Mouse (Mus musculus) liver, embryonic 13.5 days (tissue): Measurements from ENCODE around the gene Pfkp. TPM values are rescaled to one million over a fixed set of nuclear protein-coding genes. Genes with fewer than 3 reads are reported as not detected.
A peak's percentile ranks its signal among the peaks of the same experiment; 100 is the strongest.

Experiments used
- ATAC-seq: fragments of 200-750 bp; cut with Nextera tagmentation; 2 replicates; pipeline ENCODE4 v1.8.0; 2017; ENCODE audit warnings: low read depth, mild to moderate bottlenecking, moderate number of reproducible peaks, moderate library complexity
- DNase-seq: peaks from one replicate; pipeline ENCODE4 v3.0.0; 2022
- H3K27ac ChIP-seq: fragments of 300-500 bp; sonication (generic); 2 replicates; pipeline ENCODE4 v1.5.1; 2015; ENCODE audit warnings: moderate library complexity, mild to moderate bottlenecking, inconsistent platforms
- H3K27me3 ChIP-seq: fragments of 300-500 bp; sonication (generic); 2 replicates; pipeline ENCODE4 v1.6.1; 2015; ENCODE audit warnings: mild to moderate bottlenecking, inconsistent platforms
- H3K36me3 ChIP-seq: fragments of 300-500 bp; sonication (generic); 2 replicates; pipeline ENCODE4 v1.6.1; 2015; ENCODE audit warnings: mild to moderate bottlenecking, inconsistent platforms
- H3K4me1 ChIP-seq: fragments of 300-500 bp; sonication (generic); replicated peaks from 2 replicates; pipeline ENCODE4 v1.6.1; 2015; ENCODE audit warnings: inconsistent platforms
- H3K4me2 ChIP-seq: fragments of 300-500 bp; sonication (generic); 2 replicates; pipeline ENCODE4 v1.6.1; 2015; ENCODE audit warnings: inconsistent platforms, mild to moderate bottlenecking, moderate library complexity
- H3K4me3 ChIP-seq: fragments of 300-500 bp; sonication (generic); replicated peaks from 2 replicates; pipeline ENCODE4 v1.5.1; 2015; ENCODE audit warnings: mild to moderate bottlenecking, inconsistent platforms
- H3K9ac ChIP-seq: fragments of 300-500 bp; sonication (generic); 2 replicates; pipeline ENCODE4 v1.6.1; 2015; ENCODE audit warnings: mild to moderate bottlenecking, inconsistent platforms
- H3K9me3 ChIP-seq: fragments of 300-500 bp; sonication (generic); replicated peaks from 2 replicates; pipeline ENCODE4 v1.6.1; 2016; ENCODE audit warnings: inconsistent platforms
- WGBS: fragments of 180-500 bp; shearing (Covaris S2); methylation state at CpG from one replicate; pipeline ENCODE4 v1.1.7; 2015; ENCODE audit not compliant: insufficient replicate concordance; 5-methylcytosine and 5-hydroxymethylcytosine counted together
- polyA plus RNA-seq: library from polyadenylated mRNA; unstranded; fragments of >200 nt; fragmentation: Nextera tagmentation; extraction: Ambion mirVana; gene quantifications from 2 replicates; pipeline ENCODE4 v1.2.1, GENCODE M21; 2015

Gene Pfkp
- polyA plus RNA-seq, 1 experiment from 2014 or later, result 6.2 TPM

DNA sequence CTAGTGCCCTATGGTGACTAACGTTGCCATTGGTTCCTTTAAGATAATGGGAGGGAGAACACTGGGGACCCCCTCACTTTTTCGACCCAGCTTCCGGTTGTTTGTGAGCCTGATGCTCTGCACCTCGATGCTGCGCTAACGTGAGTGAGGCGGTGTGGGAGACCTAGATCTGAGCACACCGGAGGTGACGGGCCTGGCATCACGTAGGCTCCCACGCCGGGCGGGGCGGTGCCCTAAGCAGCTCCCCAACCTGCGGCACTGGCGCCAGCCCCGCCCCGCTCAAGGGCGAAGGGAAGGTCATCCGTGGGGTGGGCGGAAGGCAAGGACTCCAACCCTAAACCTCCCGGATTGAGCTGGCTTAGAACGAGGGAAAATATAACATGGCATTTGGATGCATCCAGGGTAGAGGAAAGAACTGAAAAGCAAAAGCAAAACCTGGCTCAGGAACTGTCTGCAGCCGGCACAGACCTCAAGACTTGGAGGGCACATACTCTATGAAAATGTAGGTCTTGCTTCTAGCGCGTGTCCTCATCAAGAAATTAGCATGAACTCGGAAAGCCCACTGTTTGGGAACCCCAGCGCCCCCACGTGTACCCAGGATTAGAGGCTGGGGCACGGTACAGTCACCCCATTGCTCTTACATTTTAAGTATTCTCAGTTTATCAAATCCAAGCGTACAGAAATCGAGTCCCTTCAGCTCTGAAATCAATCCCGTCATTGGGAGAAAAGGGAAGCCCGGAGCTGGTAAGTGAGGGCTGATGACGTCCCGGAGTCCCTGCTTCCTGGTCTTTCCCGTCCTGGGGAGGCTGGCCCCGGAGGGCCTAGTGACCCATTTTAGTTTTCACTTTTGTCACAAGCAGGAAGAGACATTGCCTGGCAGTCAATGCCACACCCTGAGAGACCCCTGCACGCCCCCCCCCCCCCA is 1.2 kb downstream of the Pfkp start:
- Histone ChIP-seq H3K27ac (no peak overlapping the region), H3K4me3 (peak overlapping the region; percentile 67), H3K4me1 (peaks cover 28% of the 10 kb centered on the region), H3K36me3 (no peaks in the 10 kb centered on the region), H3K4me2 (peak overlapping the region; percentile 98), H3K9ac (peak overlapping the region; percentile 70), H3K27me3 (no peaks in the 10 kb centered on the region), H3K9me3 (no peaks in the 10 kb centered on the region)
- ATAC-seq, result peak; percentile 67
- DNase-seq, result peak; percentile 64
- under 1% methylated on average over 39 of the region's 39 CpGs for WGBS

DNA sequence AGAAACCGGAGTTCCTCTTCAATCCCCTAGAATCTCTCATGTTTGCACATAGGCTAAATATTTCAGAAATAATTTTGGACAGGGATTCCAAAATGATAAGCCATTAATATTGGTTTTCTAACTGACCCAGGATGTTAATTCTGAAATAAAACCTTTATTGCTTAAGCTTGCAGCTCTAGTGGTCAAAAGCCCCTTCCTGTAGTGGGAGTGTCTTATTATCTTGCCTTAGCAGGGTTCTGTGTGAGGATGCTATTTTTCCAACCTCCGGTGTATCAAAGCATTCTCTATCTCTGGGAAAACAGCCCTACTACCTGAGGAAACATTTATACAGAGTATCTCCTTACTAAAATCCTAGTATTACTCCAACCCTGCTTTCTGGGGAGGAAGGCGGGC is 1.9 kb downstream of the Pfkp start:
- 0 out of 2 replicates have a peak overlapping the region, but pooled peaks have one; percentile 70 for H3K9ac ChIP-seq
- peak overlapping the region; percentile 67 for H3K4me3 ChIP-seq
- no peaks in the 10 kb centered on the region for H3K9me3 ChIP-seq
- H3K27ac ChIP-seq, result no peak overlapping the region
- H3K4me2 ChIP-seq, result peak overlapping the region; percentile 98
- peaks cover 28% of the 10 kb centered on the region for H3K4me1 ChIP-seq
- no peaks in the 10 kb centered on the region for H3K36me3 ChIP-seq
- no peaks in the 10 kb centered on the region for H3K27me3 ChIP-seq
- 30% methylated on average over 3 of the region's 3 CpGs for WGBS
- no peak for DNase-seq
- no peak for ATAC-seq

- ATAC-seq (no peak), DNase-seq (no peak)
- no peaks in the 10 kb centered on the region for H3K27me3 ChIP-seq
- no peak overlapping the region for H3K4me2 ChIP-seq
- no peaks in the 10 kb centered on the region for H3K36me3 ChIP-seq
- no peaks in the 10 kb centered on the region for H3K9me3 ChIP-seq
- H3K27ac ChIP-seq, result no peak overlapping the region
- H3K9ac ChIP-seq, result no peak overlapping the region
- WGBS, result 56% methylated on average over 2 of the region's 2 CpGs
- H3K4me3 ChIP-seq, result no peak overlapping the region
- peaks cover 28% of the 10 kb centered on the region for H3K4me1 ChIP-seq
Observed at GRCm38 (mm10) chr13:6646266-6646665, 2.3 kb downstream of the Pfkp start.

- no peak for DNase-seq
Observed at GRCm38 (mm10) chr13:6643968-6644367, 4.6 kb downstream of the Pfkp start.

DNA sequence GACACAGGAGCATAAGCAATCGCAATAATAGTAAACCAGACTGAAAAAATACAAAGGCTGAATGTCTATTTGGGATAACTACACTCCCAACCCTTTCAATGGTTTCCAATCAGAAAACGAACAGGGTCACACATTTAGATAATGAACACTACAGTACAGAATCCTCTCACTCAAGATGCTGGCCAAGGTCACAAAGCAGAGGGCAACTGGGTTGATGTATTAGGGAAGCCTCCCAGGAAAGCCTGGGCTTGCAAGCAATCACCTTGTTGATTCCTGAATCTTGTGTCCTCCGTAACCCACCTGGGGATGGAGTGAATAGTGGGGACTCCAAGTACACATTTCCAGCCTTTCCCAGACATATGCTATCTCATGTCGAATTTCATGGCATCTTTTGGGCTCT is 5.6 kb downstream of the Pfkp start:
- H3K36me3 ChIP-seq, result no peaks in the 10 kb centered on the region
- DNase-seq (no peak), ATAC-seq (no peak)
- H3K4me3 ChIP-seq, result no peak overlapping the region
- H3K9me3 ChIP-seq, result no peaks in the 10 kb centered on the region
- peaks cover 16% of the 10 kb centered on the region for H3K4me1 ChIP-seq
- 67% methylated on average over 4 of the region's 4 CpGs for WGBS
- no peak overlapping the region for H3K9ac ChIP-seq
- H3K4me2 ChIP-seq, result no peak overlapping the region
- H3K27ac ChIP-seq, result no peak overlapping the region
- no peaks in the 10 kb centered on the region for H3K27me3 ChIP-seq

More at GRCm38 (mm10) chr13:6643968-6644367, 4.6 kb downstream of the Pfkp start:
- H3K9ac ChIP-seq, result no peak overlapping the region
- H3K9me3 ChIP-seq, result no peaks in the 10 kb centered on the region
- 43% methylated on average over 5 of the region's 5 CpGs for WGBS
- H3K27me3 ChIP-seq, result no peaks in the 10 kb centered on the region
- no peak overlapping the region for H3K27ac ChIP-seq
- no peak overlapping the region for H3K4me3 ChIP-seq
- H3K4me1 ChIP-seq, result peaks cover 25% of the 10 kb centered on the region
- no peak for ATAC-seq
- H3K36me3 ChIP-seq, result no peaks in the 10 kb centered on the region
- no peak overlapping the region for H3K4me2 ChIP-seq

- no peak overlapping the region for H3K27ac ChIP-seq
- DNase-seq, result no peak
- H3K36me3 ChIP-seq, result no peaks in the 10 kb centered on the region
- H3K4me1 ChIP-seq, result peaks cover 10% of the 10 kb centered on the region
- H3K4me2 ChIP-seq, result no peak overlapping the region
- no peaks in the 10 kb centered on the region for H3K27me3 ChIP-seq
- H3K4me3 ChIP-seq, result no peak overlapping the region
- H3K9me3 ChIP-seq, result no peaks in the 10 kb centered on the region
- whole genome bisulfite sequencing, result 34% methylated on average over 5 of the region's 5 CpGs
- ATAC-seq, result no peak
- H3K9ac ChIP-seq, result no peak overlapping the region
Observed at GRCm38 (mm10) chr13:6642453-6642852, 6.1 kb downstream of the Pfkp start.

DNA sequence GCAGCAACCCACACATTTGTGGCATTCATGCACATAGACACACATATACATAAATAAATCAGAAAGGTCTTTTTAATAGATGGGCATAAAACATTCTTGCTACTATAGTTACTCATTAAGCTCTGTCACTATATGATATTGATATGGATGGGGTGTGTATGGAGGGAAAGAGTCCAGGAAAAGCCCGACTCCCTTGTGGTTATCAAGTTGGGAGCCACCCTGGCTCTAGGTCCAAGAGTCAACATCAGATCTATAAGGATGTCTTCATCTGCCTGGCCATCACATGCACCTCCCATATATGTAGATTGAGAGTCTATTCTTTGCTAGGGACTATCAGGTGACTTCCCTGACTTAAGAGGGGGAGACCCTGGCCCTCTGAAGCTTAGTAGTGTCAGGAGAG is 7.1 kb downstream of the Pfkp start:
- ATAC-seq, result no peak
- WGBS, result 46% methylated on average over 1 of the region's 1 CpGs
- Histone ChIP-seq H3K4me2 (no peak overlapping the region), H3K27ac (no peak overlapping the region), H3K9me3 (no peaks in the 10 kb centered on the region), H3K27me3 (no peaks in the 10 kb centered on the region), H3K9ac (no peak overlapping the region), H3K4me1 (peaks cover 9% of the 10 kb centered on the region; the same call in 1 of the 2 replicates), H3K4me3 (no peak overlapping the region), H3K36me3 (no peaks in the 10 kb centered on the region)
- no peak for DNase-seq

GRCm38 (mm10) chr13:6639507-6640030 is 9.0 kb downstream of the Pfkp start:
- Histone ChIP-seq H3K36me3 (no peaks in the 10 kb centered on the region), H3K4me2 (no peak overlapping the region)
- WGBS, result 66% methylated on average over 5 of the region's 5 CpGs

DNA sequence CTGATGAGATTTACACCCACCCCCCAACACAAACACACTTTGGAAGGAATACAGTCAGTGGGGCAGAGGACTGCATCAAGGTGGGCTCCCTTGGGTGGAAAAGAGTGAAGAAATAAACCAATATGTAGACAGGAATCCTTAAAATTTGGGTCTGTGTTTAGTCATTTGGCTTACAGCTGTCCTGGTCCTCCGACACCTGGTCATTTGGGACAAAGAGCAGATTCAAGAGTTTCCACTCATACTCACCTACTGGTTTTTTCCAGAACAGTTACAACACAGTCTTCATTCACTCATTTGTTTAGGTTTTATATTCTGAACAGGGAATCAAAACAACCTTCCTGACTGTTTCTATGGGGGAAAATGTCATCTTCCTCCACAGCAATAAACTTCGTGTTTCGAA is 9.6 kb downstream of the Pfkp start:
- WGBS, result 68% methylated on average over 3 of the region's 3 CpGs
- no peak for ATAC-seq
- no peak for DNase-seq

More at GRCm38 (mm10) chr13:6639507-6640030, 9.0 kb downstream of the Pfkp start:
- Histone ChIP-seq H3K4me3 (no peak overlapping the region), H3K4me1 (peaks cover 19% of the 10 kb centered on the region), H3K9ac (no peak overlapping the region), H3K27ac (no peak overlapping the region), H3K9me3 (no peaks in the 10 kb centered on the region), H3K27me3 (no peaks in the 10 kb centered on the region)
- ATAC-seq, result no peak
- no peak for DNase-seq

DNA sequence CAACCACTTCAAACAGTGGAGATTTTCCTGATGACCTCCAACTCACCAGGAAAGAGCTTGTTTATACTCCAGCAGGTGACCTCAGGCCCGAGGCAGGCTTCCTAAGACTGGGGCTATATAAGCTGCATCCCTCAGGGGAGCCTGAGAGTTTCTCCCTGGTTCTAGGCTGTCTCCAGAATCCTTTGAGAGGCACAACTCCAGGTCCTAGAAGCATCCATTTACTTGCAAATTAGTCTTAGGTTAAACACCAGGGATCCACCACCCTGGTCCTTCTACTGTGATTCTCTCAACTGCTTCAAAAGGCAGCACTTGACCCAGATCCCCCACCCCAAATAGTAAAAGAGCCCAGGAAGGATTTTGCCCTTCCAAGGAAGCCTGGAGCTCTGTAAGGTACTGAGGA is 10.2 kb downstream of the Pfkp start:
- ATAC-seq, result no peak
- Histone ChIP-seq H3K9ac (no peak overlapping the region), H3K4me2 (no peak overlapping the region), H3K27me3 (no peaks in the 10 kb centered on the region), H3K36me3 (no peaks in the 10 kb centered on the region), H3K9me3 (no peaks in the 10 kb centered on the region), H3K27ac (no peak overlapping the region), H3K4me1 (peaks cover 19% of the 10 kb centered on the region), H3K4me3 (no peak overlapping the region)
- no peak for DNase-seq
- WGBS, result 40% methylated on average over 1 of the region's 1 CpGs

More for the DNA sequence above, 9.6 kb downstream of the Pfkp start:
- Histone ChIP-seq H3K4me2 (no peak overlapping the region), H3K4me3 (no peak overlapping the region), H3K9ac (no peak overlapping the region), H3K9me3 (no peaks in the 10 kb centered on the region), H3K36me3 (no peaks in the 10 kb centered on the region), H3K27me3 (no peaks in the 10 kb centered on the region), H3K4me1 (peaks cover 19% of the 10 kb centered on the region), H3K27ac (no peak overlapping the region)

DNA sequence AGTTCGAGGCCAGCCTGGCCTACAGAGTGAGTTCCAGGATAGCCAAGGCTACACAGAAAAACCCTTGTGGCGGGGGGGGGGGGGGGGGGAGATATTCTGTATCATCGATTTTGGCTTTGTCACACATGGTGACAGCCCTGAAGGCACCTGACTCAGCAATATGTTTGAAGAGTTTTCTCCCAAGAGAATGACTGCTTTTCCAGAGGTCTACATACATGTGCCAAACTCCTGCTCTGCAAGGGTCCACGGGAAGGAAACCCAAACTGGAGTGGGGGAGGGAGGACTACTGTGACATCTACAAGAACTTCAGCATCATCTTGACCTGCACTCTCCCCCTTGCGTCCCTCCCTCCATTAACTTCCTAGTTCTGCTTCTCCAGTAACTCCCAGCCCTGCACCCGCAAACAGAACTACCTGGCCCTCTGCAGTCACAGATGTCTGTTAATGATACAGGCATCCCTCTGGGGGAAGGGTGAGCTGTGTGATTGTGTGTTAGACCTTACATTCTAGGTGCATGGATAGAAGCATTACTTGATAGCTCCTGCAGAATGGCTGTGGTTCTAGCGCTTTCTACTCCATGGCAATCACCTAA is 10.9 kb downstream of the Pfkp start:
- Histone ChIP-seq H3K9ac (no peak overlapping the region), H3K27ac (no peak overlapping the region), H3K36me3 (no peaks in the 10 kb centered on the region), H3K4me1 (peaks cover 21% of the 10 kb centered on the region), H3K4me3 (no peak overlapping the region), H3K27me3 (no peaks in the 10 kb centered on the region), H3K9me3 (no peaks in the 10 kb centered on the region), H3K4me2 (no peak overlapping the region)
- DNase-seq (no peak), ATAC-seq (no peak)
- WGBS, result 56% methylated on average over 7 of the region's 7 CpGs
